Mouse (Mus musculus) liver, adult (tissue): ENCODE results near the gene Ubr3.

Experiments
- GATA4 ChIP-seq: IDR thresholded peaks from 2 replicates; pipeline ENCODE4 v1.6.1; 2014; ENCODE audit warnings: mild to moderate bottlenecking, low read length; ENCODE audit not compliant: insufficient replicate concordance

Ubr3 gene

DNA sequence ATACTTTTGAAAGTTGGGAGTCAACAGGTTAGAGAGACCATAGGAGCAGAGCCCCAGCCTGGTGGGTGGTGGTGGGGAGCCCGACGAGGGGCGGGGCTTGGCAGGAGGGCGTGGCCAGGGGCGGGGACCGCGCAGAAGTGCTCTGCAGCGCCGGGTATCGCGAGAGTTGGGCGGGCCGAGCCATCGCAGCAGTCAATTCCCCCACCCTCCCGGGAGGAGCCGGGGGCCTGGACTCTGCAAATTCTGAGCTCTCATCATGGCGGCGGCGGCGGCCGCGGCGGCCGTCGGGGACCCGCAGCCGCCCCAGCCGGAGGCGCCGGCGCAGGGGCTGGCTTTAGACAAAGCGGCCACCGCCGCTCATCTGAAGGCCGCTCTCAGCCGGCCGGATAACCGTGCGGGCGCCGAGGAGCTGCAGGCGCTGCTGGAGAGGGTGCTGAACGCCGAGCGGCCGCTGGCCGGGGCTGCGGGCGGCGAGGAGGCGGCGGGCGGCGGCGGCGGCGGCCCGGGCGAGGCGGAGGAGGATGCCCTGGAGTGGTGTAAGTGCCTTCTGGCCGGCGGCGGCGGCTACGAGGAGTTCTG lies at the start of gene Ubr3:
TSS of gene Ubr3 (plus strand) at position 208 of the 579 bp plus-strand sequence.
- peak; percentile 33; the same call in 1 of the 2 replicates for TF ChIP-seq GATA4

DNA sequence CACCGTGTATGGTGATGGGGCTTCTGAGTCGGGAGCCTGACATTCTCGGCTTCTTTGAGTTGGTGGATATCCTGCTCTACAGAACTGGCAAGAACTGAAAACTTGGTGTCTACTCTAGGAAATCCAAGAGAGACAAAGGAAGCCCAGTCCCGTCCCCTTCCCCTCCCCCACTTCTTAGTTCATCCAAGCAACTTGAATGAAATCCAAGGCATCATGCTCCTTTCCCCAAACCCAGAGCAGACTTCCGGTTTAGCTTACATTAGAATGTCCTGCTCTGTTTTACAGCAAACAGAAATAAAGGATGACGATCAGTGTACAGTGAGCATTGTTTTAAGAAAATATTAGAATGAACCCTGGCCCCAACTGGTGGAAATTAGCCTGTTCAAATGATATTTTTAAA lies 47.8 kb upstream of the Ubr3 start:
- TF ChIP-seq GATA4, result no peak

DNA sequence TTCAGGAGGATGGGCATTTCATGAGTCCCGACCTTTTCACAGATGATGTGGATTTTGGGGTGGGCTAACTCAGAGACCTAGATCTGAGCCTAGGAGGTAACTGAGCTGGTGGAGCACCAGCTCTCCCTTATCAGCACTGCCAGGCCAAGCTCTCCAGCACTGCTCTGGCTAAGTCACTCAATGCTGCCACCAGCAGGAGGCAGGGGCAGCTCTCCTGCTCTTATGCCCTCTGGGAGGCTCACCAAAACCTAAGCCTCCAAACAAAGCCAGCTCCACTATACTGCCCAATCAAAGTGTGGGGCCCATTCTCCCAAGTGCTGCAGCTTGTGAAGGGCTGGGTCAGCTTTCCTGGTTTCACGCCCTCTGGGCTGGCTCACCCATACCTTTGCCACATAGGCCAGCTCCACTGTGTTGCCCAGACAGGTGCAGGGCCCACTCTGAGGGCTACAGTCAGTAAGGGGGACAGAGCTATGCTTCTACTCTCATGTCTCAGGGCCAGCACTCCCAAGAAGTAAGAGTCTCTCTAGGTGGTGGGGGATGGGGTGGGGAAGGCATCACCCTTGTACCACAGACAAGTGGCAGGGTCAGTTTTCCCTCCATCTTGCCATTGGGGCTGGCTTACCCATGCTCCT lies 45.5 kb upstream of the Ubr3 start:
- TF ChIP-seq GATA4, result no peak

DNA sequence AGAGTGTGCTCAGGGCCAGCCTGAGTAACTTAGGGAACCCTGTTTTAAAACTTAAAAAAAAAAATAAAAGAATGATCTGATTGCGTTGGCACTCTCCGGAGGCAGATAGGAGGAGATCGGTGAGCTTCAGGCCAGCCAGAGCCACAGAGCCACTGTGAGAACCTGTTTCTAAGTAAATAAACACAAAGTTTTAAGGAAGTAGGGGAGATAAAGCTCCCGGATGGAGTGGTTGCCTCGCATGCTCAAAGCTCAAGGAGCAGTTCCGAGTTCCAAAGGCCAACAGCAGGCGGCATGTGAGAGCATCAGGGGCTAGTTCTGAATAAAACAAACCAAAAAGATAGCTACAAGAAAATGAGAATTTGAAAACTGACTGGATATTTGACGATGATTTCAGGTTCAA lies 40.7 kb upstream of the Ubr3 start:
- TF ChIP-seq GATA4, result peak; percentile 68; the same call in 1 of the 2 replicates

DNA sequence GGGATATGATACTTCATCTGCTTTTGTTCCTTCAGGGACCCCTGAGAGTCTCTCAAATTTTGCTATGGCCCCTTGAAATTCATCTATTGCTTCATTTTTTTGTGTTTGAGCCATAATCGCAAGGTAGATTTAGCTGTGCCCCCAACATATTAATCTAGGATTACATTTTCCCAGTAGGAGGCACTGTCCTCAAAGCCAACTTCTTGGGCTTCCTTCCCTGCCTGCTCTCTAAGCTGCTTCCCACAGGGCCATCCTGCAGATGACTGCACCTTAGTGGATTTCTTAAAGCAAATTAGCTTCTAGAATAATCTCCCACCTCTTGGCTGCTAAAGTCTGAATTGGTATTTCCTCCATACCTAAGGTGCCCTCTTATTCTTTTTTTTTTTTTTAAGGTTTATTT lies 39.2 kb upstream of the Ubr3 start:
- TF ChIP-seq GATA4, result no peak

DNA sequence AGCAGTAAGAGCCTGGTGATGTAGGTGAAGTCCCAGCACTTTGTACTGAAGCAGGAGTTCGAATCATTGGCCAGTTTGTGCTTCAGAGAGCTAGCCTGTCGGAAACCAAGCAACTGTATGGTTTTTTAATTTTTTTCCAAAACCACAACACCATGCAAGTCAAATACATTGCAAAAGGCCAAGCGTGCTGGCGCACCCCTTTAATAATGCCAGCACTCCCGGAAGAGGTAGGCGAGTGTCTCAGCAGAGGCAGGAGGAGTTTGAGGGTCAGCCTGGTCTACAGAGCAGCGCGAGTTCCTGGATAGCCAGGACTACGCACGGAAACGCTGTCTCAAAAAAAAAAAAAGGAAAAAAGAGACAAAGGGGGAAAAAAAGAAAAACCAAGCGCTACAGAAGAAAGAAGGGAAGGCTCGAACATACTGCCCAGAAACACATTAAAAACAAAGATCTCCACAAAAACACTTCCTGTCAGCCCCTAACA lies 36.0 kb upstream of the Ubr3 start:
- TF ChIP-seq GATA4, result no peak

DNA sequence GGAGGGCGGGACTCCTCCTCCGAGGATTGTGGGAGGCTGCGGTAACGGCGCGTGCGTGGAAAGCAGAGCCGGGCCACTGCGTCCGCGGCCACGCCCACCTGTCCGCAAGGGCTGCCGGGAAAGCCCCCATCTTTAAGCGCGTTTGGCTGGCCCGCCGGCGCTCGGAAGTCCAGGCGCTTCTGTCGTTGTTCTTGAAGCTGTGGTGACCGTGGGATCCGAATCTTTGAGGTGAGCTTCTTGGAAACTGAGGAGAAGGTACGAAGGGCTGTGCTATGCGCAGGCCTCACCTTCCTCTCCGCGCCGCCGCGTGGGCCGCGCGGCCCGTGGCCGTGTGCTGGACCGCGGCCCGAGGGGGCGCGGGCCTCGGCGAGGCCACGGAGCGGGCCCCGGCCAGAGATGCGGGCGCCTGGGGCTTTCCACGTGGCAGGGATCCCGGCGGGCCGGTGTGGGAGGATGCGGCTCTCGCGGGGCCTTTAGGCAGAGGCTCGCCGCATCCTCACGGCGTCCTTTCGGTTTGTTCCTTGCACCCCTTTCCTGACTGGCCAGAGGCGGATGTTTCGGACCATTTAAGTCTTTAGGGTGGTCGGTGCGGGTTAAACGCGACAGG lies 35.5 kb upstream of the Ubr3 start, which contains the start of gene Ssb:
TSS of gene Ssb (plus strand) at position 78 of the 607 bp plus-strand sequence.
- TF ChIP-seq GATA4, result no peak

DNA sequence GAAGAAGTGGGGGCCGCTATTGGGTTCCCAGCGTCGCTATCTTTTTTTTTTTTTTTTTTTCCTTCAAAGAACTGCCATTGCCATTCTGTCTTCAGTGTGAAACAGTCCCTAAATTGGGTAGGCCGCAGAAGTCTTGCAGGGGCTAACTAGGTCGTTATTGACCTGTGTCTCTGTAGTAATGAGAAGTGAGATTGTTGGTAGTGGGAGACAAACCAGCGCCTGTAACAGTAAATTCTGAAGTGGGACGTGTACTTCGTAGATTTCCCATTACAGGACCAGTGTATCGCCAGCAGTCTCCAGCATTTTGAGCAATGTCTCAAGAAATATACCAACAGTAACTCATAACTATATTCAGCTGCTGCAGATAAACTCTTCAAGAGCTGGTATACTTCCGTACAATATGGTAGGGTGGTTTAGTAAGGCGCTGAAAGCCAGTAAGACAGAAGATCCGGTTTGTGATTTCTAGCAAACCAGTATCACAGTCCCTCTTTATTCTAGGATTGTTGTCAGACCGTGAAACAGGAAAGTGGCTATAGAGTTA lies 34.9 kb upstream of the Ubr3 start:
- no peak for TF ChIP-seq GATA4

DNA sequence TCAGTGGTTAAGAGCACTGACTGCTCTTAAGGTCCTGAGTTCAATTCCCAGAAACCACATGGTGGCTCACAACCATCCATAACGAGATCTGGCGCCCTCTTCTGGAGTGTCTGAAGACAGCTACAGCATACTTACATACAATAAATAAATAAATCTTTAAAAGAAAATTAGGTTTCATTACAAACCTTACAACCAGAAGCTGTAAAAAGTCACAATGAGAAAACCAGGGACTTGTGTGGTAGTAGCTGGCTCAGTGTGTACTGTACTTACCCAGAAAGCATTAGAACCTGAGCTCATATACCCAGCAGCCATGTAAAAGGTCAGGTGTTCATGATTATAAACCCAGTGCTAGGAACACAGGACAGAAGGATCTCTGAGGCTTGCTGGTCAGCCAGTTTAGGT lies 13.1 kb upstream of the Ubr3 start:
- TF ChIP-seq GATA4, result no peak

DNA sequence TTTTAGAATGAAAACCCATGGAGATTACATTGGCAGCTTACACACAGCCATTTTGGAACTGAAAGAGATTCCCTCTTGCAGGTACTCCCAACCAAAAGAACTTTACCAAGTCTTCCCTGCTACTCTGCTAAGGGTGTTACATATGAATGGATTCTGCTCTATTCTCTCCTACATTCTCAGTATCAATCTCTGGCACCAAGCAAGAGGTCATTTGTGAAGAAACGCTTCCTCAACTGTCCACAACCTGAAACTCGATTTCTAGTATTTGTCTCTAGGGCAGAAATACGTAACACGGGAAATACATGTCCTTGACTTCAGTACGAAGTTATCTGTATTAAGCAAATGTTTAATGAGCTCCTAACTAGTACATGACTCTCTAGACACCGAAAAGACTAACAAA lies 12.5 kb upstream of the Ubr3 start:
- no peak for TF ChIP-seq GATA4

DNA sequence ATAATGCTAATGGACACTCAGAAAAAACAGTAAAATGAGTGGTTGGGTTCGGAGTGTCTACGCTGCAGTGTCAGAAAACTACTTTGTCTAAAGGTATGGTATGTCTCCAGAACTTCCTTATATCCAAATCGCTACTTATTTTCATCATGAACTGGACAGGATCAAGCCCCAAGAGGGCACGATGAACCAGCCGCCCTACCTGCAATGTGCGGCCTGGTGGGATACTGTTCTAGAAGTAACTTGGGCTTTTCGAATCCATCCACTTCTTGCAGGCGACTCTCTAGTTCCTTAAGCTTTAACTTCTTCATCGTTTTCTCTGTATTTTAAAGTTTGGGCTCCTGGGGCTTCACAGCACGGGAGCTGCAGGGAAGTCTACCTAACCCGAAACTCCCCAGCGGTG lies 12.0 kb upstream of the Ubr3 start:
- TF ChIP-seq GATA4, result no peak

DNA sequence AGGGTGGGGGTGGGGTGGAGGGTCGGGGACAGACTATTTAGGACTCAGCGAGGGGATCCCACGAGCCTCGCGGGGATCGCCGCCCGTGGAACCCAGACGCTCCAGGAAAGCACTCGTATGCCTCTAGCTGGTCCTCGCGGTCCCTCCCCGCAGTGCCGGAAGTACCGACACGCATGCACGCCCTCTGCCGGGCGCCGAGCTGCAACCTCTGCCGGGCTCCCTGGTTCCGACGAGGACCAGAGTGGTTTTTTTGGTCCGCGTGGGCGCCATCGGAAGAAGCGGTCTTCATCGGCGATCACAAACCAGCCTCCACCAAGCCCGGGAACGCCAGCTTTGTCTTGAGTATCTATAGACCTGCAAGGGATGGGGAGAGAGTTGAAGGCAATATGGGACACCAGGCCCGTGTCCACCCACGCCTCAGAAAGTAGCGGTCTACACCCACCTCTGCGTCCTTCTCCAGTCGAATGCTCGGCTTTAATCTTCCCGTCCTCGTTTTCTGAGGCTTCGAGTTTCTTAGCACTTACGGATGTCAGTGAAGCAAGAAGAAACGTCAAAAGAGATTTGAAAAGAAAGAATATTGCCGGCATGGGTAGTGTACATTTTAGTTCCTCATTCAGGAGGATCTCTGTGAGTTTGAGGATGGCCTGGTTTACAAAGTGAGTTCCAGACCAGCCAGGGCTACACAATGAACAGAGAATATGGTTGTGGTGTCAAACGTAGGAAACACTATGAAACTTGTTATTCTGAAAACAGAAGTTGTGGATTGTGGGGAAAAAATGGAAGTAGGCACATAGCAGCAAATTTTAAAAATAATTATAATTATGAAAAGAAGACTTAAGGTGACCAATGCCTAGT lies 11.4 kb upstream of the Ubr3 start, which contains the start of gene Mettl5:
TSS of gene Mettl5 (minus strand) at position 165 of the 855 bp plus-strand sequence.
- TF ChIP-seq GATA4, result no peak; the same call in 1 of the 2 replicates

DNA sequence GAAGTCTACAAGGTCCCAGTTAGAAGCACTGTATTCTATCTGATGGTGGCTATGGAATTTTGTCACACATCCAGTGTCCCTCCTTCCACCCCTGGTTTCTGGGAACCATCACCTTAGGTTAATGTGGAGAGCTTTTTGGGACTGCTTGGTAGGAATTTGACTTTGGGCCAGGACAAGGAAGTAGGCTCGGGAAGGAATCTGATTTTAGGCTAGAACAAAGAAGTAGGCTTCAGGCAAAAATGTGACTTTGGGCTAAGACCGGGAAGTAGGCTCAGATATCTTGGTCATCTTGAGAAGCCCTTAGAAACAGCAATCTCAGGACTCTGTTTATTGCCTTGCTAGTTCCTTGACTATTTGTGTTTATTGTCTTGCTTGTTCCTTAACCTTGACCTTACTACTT lies 8.1 kb upstream of the Ubr3 start:
- no peak for TF ChIP-seq GATA4

DNA sequence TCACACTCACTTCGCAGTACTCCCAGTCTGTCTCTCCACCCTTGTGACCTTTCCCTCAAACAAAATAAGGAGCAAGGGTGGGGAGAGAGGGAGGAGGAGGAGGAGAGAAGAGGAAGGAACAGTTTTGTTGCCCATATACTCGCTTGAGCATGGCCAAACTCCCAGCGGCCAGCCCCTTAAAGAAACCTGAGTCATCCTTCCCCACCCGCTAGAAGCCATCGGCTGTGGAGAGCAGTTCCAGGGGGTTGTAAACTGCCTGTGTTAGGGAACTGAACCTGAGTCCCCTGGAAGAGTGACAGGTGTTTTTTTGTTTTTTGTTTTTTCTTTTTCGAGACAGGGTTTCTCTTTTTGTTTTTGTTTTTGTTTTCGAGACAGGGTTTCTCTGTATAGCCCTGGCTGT lies 6.2 kb upstream of the Ubr3 start:
- TF ChIP-seq GATA4, result no peak

DNA sequence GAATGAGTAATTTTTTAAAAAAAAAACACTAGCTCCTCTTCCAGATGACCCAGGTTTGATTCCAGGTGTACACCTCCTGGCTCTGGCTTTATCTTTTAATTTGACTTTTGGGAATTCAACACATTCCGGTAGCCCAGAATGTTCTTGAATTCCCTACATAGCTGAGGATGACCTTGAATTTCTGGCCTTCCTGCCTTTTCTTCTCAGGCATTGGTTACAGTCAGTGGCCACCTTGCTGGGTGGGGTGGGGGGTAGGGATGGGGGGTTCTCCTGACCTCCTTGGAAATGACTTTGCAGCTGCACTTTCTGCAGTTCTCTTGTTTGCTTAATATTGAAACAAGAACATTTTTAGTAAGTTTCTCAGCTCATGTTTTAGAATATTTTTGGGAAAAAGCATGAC lies 3.9 kb upstream of the Ubr3 start:
- TF ChIP-seq GATA4, result no peak

DNA sequence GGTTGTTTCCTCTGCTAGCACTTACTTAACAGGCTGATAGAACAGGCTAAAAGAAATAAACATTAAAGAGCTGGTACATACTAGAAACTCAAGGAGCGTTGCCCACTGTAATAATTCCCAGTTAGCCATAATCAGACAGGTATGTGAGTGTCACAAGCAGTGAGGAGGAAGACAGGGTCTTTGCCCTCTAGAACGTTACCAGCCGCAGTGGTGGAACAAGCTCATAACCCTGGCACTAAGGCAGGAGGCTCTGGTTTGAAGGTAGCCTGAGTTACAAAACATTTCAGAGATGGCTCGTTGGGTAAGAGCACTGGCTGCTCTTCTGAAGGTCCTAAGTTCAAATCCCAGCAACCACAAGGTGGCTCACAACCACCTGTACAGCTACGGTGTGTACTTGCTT lies 3.2 kb upstream of the Ubr3 start:
- TF ChIP-seq GATA4, result no peak
